35 mouse cellular contexts compared by ENCODE assay signal in genomic region chr4:83253679-83254078, GRCm38 (mm10).
"Had no signal": no experiment of that assay in that cellular context is flagged by ENCODE, and none has a peak within 500 bp of the region (broad histone marks: within the 10 kb centered on the region; RNA-seq: fewer than 3 reads in every experiment).

No protein-coding gene starts in this region.

- ATAC-seq: hindbrain, embryonic 16.5 days; hindbrain, postnatal 0 days; inflammation-experienced regulatory T-cells, adult 6 months; intestine, embryonic 15.5 days; intestine, embryonic 16.5 days; intestine, postnatal 0 days had no signal

- DNase-seq: heart, postnatal 10 days; heart, postnatal 14 days; heart, postnatal 36 days; heart, postnatal 4 days; kidney, adult 11 months; kidney, adult 18-20 months; kidney, adult 2 months; kidney, adult 8-10 months; kidney, adult 9 months; kidney, postnatal 10 days; kidney, postnatal 14 days; kidney, postnatal 25 days; kidney, postnatal 36 days; kidney, postnatal 4 days; layer of hippocampus, adult 9-11 months; layer of hippocampus, postnatal 36 days had no signal

- H3K4me1 ChIP-seq: heart, embryonic 15.5 days; hindbrain, embryonic 10.5 days; hindbrain, embryonic 12.5 days; hindbrain, embryonic 13.5 days; hindbrain, embryonic 15.5 days; intestine, embryonic 15.5 days had no signal

- H3K4me3 ChIP-seq: heart, embryonic 12.5 days; heart, embryonic 13.5 days; heart, embryonic 15.5 days; hindbrain, embryonic 10.5 days; hindbrain, embryonic 12.5 days; hindbrain, embryonic 13.5 days; hindbrain, embryonic 15.5 days; intestine, embryonic 15.5 days; kidney, embryonic 15.5 days; layer of hippocampus, adult 2 months; left cerebral cortex, adult 2 months had no signal

- H3K4me2 ChIP-seq: heart, embryonic 11.5 days; heart, embryonic 12.5 days; heart, embryonic 13.5 days; heart, embryonic 15.5 days; hindbrain, embryonic 12.5 days; hindbrain, embryonic 13.5 days; hindbrain, embryonic 14.5 days; hindbrain, embryonic 15.5 days; intestine, embryonic 15.5 days; kidney, embryonic 15.5 days had no signal

- H3K9me3 ChIP-seq: heart, embryonic 12.5 days; heart, embryonic 13.5 days; heart, embryonic 15.5 days; hindbrain, embryonic 10.5 days; hindbrain, embryonic 12.5 days; hindbrain, embryonic 13.5 days; hindbrain, embryonic 15.5 days; intestine, embryonic 15.5 days; kidney, embryonic 15.5 days had no signal

- H3K9ac ChIP-seq: heart, embryonic 12.5 days; heart, embryonic 13.5 days; heart, embryonic 15.5 days; hindbrain, embryonic 12.5 days; hindbrain, embryonic 13.5 days; hindbrain, embryonic 14.5 days; hindbrain, embryonic 15.5 days; intestine, embryonic 15.5 days; kidney, embryonic 15.5 days had no signal

- H3K36me3 ChIP-seq: heart, embryonic 12.5 days; heart, embryonic 13.5 days; heart, embryonic 15.5 days; hindbrain, embryonic 10.5 days; hindbrain, embryonic 12.5 days; hindbrain, embryonic 13.5 days; intestine, embryonic 15.5 days; kidney, embryonic 15.5 days had no signal

- H3K27ac ChIP-seq: heart, embryonic 13.5 days; heart, embryonic 15.5 days; hindbrain, embryonic 10.5 days; hindbrain, embryonic 12.5 days; hindbrain, embryonic 13.5 days; hindbrain, embryonic 14.5 days; hindbrain, embryonic 15.5 days; hindbrain, postnatal 0 days; intestine, embryonic 15.5 days; kidney, embryonic 15.5 days; kidney, postnatal 0 days; layer of hippocampus, adult 2 months; left cerebral cortex, adult 2 months had no signal

- H3K27me3 ChIP-seq: heart, embryonic 12.5 days; heart, embryonic 13.5 days; heart, embryonic 15.5 days; hindbrain, embryonic 12.5 days; hindbrain, embryonic 13.5 days; hindbrain, embryonic 15.5 days; intestine, embryonic 15.5 days; kidney, embryonic 15.5 days had no signal
